Mouse (Mus musculus) heart, postnatal 4 days (tissue): Measurements from ENCODE around the gene Rps11. TPM values are rescaled to one million over a fixed set of nuclear protein-coding genes. Genes with fewer than 3 reads are reported as not detected.
"Not testable (repeated sequence)": the region's sequence is repeated elsewhere in the genome, so short reads cannot be mapped to it uniquely, and the experiment has no call there.

Source experiments
- DNase-seq: peaks from one replicate; pipeline ENCODE4 v3.0.0; 2021
- total RNA-seq, 2 experiments: library from RNA; stranded (reverse); gene quantifications; 2 replicates each; pipeline ENCODE4 v1.2.3; 2021

The Rps11 gene
- total RNA-seq, 2 experiments from 2014 or later, result 846 to 864 TPM

GRCm38 (mm10) chr7:45154096-45154992 is 30.1 kb upstream of the Rps11 start, which contains the start of the genes Pih1d1 and Aldh16a1:
Gene Pih1d1, plus strand, starts transcription at chr7:45154303.
Gene Aldh16a1, minus strand, starts transcription at chr7:45154584.
- peak; percentile 98 for DNase-seq

DNA sequence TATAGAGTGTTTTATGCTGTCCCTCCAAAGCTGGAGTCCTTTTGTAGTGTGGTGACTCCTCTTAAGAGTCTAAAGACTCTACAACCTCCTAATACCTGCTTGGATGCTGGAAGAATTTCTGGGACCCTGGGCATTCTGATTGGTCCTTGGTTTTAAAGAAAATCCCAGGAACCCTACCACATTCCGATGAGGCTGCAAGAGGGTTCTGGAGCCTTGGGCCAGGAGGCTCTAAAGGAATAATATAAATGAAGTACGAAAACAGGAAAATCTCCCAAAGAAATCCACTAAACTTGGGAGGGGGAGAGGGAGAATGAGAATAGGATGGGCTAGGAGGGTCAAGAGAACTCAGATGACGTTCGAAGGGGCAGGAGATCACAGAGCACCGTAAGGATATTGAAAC is 29.3 kb upstream of the Rps11 start:
- DNase-seq, result no peak

GRCm38 (mm10) chr7:45153052-45153451 is 28.8 kb upstream of the Rps11 start:
- DNase-seq, result not testable (repeated sequence)

DNA sequence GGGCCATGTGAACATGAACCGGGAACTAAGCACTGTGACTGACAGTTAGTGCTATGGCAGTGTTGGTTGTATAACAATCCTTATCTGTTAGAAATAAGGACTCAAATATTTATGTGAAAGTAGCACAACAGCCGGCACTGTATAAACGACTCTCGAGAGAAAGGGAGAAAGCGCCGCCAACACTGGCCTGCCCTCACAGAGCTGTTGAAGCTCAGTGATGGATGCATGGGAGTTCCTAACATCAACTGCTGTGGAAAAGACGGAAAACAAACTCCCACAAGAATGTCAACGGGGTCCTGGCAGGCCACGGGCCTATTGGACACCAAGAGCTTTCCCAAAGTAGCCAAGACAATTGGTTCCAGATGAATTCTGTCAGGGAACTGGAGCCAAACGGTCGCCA is 27.1 kb upstream of the Rps11 start:
- peak; percentile 52 for DNase-seq

DNA sequence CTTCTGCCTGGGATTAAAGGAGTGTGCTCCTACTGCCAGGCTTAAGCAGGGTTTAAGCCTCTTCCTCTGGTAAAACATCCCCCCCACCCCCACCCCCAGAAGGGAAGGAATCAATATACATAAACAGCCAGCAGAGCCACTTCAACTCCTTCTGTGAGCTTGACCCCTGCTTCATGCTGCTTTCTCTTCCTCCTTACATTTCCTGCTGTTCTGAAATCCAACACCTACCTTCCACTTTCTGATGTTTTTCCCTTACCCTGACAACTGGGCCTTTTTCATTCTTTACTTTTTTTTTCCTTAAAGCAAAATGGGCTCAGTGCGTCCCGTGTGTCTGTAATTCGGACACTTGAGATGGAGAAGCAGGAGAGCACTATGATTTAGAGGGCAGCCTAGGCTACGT is 26.1 kb upstream of the Rps11 start:
- no peak for DNase-seq

DNA sequence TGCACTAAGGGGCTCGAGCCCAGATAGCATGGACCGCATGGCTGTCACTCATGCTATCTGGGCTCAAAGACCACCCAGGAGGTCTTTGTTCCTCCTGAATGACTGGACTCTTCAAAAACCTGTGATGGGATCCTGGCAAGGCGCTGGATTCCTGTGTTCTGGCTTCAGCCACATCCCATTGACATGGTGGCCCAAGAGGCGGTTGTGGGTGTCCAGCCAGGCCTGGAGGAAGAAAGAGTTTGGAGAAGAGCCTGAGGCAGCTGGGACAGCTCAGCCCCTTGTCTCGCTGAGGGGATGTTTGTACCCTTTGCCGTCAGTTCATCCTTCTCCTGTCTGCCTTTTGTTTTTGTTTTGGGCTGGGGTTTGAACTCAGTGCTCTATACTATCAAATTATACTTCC is 25.3 kb upstream of the Rps11 start:
- DNase-seq, result peak; percentile 52

DNA sequence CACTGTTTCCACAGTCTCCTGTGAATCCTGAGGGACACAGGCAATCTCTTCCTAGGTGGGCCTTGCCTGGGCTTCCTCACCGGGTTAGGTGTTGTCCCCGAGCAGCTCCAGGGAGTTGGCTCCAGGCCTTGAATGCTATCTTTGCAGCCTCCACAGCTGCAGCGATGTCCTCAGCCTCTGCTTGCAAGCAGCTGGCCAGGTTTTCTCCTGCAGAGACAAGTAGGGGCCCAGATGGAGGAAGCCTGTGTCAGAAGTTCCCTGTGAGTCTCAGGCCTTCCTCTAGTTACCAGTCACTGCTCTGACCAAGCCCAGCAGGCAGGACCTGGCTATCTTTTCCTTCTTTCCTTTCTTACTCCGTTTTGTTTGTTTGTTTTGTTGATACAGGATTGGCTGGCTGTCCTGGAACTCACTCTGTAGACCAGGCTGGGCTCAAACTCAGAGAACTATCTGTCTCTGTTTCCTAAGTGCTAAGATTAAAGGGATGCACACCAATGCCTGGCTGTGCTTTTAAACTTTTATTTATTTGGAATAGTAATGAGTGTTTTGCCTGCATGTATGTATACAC is 24.4 kb upstream of the Rps11 start:
- DNase-seq, result peak; percentile 39

DNA sequence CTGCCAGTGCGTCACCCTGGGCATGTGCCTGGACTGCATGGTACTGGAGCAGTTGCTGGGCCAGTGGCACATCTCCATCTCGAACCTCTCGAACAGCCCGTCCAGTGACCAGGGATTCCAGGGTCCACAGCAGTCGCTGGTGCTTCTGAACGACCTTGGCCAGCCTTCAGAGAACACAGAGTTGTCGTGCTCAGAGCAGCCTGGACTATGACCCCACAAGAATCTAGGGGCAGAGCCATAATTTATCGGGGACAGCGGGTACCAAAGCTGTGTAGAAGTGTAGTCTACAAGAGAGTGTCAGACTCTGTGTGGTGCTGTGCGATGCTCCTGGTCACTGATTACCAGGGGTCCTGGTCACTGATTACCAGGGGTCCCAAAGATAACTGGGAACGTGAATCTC is 23.7 kb upstream of the Rps11 start:
- DNase-seq, result no peak

DNA sequence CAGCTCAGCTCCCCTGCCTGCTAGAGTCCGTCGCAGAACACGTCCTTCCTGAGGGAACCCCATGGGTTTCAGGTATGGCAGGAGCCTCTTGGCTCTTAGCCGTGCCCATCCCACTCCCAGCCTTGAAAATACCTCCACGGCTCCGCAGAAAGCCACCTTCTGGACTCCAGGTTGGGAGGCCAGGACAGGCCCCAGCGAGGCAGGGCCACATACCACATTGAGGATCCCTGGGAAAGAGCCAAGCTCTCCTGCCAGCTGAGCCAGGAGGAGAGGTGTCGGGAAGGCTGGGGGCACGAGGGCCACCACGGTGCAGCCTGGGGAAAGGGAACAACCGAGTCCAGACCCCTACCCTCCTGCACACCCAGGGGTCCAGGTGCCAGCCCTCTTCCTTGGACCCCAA is 23.0 kb upstream of the Rps11 start:
- no peak for DNase-seq

DNA sequence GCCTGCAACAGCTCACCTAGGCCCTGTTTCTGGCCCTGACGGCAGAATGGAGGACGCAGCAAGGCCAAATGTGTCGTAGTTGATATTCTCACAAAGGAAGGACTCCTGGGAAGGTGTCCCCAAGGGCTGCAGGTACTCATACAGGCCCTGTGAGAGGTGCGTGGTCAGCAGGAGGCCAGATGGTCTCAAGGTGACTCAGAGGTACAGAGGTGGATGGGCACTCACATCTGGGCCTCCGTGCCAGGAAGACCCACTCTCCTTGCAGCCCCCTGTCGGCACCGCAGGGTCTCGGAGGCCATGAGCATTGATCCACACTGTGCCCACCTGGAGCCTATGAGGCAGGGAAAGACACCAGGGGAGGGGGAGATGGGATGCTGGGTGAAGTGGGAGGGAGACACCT is 21.2 kb upstream of the Rps11 start:
- no peak for DNase-seq

- no peak for DNase-seq
Observed at GRCm38 (mm10) chr7:45144368-45145174, 20.3 kb upstream of the Rps11 start.

DNA sequence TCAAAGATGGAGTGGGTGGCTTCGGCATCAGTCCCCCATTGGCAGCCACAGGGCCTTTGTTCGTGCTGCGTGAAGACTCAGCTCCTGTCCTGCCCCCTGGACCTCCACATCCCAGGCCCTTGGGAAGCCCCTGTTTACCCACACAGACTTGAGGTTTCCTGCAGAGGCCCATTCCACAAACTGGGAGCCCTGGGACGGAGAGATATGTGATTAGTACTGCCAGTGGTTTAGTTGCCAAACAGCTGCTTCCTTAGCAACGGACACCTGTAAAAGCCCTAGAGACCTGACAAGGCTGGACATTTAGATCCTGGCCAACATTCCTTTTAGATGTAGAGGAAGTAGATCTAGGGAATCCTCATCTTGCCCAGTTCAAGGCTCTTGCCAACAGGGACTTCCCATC is 17.7 kb upstream of the Rps11 start:
- DNase-seq, result no peak

- DNase-seq, result no peak
Observed at GRCm38 (mm10) chr7:45141319-45141718, 17.1 kb upstream of the Rps11 start.

DNA sequence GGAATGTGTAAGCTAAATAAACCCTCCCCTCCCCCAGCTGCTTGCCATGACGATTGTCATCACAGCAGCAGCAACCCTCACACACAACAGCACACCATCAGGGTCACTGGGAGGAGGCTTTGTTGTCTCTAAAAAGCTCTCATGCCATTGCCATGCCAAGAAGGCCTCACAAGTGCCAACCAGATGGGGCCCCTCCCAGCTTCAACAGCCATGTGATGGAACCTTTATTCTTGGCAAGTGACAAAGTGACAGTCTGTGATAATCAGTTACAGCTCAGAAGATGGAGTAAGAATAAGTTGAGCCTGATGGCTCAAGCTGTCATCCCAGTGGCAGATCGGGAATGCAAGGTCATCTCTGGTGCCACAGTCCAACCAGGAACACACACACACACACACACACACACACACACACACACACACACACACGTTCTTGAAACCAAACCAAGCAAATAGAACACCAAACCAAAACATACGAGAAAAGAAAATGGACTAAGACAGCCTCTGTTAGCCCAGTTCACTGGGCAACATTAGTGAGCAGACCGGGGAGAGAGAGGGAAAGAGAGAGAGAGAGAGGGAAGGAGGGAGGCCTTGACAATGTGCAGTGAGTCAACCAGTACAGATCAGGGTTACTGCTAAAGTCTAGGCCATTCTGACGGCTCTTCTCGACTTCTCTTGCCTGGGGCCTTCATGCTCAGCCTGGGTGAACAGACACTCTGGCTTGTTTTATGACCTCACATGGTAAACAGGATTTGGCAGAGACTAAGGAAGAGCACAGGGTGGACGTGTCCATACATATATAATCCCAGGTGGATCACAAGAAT is 15.9 kb upstream of the Rps11 start:
- no peak for DNase-seq

GRCm38 (mm10) chr7:45138403-45138802 is 14.2 kb upstream of the Rps11 start:
- no peak for DNase-seq

DNA sequence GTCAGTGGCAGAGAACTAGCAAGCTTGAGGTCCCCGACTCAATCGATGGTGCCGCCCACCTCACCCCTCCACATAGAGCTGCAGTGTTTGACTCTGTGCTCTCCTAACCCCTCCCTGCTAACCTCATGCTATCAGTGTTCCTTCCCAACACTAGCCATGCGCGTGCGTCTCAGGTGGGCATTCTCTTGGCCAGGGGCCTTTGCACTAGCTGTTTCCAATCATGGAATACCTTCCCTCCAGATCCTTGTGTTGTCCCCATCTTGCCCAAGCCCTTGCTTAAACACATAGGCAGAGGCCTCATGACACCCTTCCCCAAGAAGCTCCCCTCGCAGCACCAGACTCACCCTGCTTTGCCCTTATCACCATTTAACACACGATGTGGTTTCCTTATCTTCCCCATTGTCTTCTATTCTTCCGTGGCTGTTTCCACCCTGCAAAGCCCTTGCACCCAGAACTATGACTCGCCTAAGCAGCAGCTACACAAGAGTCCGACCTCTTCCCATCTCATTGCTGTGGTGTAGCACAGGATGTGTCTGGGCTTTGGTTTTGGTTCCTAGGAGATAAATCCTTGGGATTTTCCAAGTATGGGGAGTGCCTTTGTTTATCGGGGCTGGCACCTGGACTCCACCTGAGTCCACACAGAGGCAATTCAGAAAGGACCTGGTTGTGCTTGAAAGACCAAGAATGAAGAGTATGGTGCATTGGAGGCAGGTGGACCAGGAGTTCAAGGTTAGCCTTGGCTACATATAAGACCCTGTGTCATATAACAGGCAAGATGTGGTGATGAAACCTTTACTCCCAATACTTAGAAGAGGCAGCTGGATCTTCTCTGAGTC is 13.2 kb upstream of the Rps11 start:
- no peak for DNase-seq

- peak; percentile 95 for DNase-seq
Observed at GRCm38 (mm10) chr7:45135993-45136567, 11.8 kb upstream of the Rps11 start, which contains the start of the genes Gm45713 and Flt3l. Gene Gm45713, minus strand, starts transcription at chr7:45136231. Gene Flt3l, minus strand, starts transcription at chr7:45136432.

- no peak for DNase-seq
Observed at GRCm38 (mm10) chr7:45135370-45135769, 11.1 kb upstream of the Rps11 start.

DNA sequence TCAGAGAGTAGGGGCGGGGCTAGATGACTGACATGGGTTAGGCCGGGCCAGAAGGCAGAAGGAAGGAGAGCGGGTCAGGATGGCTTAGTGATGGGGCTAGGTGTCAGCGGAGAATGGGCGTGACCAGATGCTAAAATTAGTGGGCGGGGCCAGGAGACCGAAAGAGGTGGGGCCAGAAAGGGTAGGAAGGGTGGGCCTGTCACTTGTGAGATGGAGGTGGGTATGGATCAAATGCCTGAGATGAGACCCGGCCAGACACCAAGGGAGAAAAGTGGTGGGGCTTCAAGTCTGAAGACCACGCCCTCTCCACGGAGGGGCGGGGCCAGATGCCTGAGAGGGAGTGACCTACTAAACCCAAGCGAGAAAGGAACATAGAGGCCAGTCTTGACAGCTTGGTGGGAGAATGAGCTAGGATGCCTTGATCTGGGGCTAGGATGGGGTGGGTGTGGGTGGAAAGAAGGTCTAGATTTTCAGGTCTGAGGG is 10.3 kb upstream of the Rps11 start:
- DNase-seq, result peak; percentile 48

DNA sequence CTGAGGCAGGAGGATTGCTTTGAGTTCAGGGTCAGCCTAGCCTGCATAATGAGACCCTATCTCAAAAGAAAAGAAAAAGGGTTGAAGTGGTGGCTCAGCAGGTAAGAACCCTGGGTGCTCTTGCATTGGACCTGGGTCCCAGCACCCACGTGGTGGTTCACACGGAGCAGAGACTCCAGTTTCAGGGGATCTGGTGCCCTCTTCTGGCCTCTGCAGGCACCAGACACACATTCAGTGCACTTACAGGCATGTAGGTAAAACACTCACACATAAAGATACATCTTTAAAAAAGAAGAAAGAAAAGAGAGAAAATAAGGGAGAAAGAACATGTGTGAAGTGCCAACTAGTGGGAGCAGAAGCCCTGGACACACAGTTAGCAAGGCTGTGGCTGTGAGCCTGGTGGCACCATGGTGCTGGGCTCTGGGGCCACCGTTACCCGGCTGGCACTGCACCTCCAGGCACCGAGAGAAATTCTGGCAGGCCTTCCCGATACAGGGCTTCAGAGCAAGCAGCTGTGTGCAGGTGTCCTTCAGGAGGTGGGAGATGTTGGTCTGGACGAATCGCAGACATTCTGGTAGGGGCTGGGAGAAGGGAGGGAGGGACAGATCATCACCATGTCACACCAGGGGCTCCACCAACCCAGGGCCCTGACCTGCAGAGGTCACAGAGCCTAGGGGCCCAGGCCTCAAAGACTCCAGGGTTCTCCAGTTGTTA is 9.4 kb upstream of the Rps11 start:
- no peak for DNase-seq
